Comparison of ENCODE assay signal across 16 mouse cellular contexts in the genomic region with DNA sequence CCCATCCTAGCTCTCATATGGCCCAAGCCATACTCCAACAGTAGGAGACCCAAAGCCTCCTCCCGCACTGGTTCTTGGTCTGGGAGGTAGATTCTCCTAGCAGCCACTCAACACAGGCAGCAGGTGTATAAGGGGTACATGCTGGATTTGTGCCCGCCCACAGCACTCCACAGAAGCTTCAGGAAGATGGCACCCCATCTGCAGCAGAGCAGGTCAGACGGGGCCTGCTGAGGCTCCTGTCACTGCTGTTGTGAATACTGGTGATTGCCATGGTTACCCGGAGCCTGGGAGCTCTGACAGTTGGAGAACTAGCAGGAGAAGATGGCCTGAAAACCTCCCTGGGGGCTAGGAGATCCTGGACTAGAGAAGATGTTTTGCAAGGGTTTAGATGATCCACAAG. TPM values are rescaled to one million over a fixed set of nuclear protein-coding genes. Genes with fewer than 3 reads are reported as not detected.
DNase-seq lines count a peak whose midpoint lies in the region.
"Had no signal": no experiment of that assay in that cellular context is flagged by ENCODE, and none has a peak within 500 bp of the region (broad histone marks: within the 10 kb centered on the region; RNA-seq: fewer than 3 reads in every experiment).

No protein-coding gene starts in this region.

- DNase-seq in cerebellum, adult 11-12 months = peak; percentile 8
- no peak for DNase-seq in cerebellum, postnatal 36 days
- DNase-seq in layer of hippocampus, adult 11-12 months (ENCODE audit: low spot score) = peak; percentile 42
- DNase-seq in layer of hippocampus, postnatal 25 days (ENCODE audit: extremely low spot score in 1 of 2, low spot score in 1 of 2) = no peak
- peak; percentile 45 for DNase-seq in right cerebral cortex, postnatal 14 days
- no peak for DNase-seq in right cerebral cortex, adult 2 months (ENCODE audit: low spot score in 2 of 2)
- DNase-seq in limb, embryonic 10.5 days (ENCODE audit: low spot score) = no peak
- no peak for DNase-seq in kidney, postnatal 14 days
- DNase-seq: cerebellum, adult 18-20 months; gastrocnemius, adult 2 months; heart, postnatal 36 days; lung, adult 18-20 months; lung, postnatal 14 days had no signal

- H3K4me1 ChIP-seq in limb, embryonic 10.5 days = peaks cover 16% of the 10 kb centered on the region

- no peak overlapping the region for H3K4me3 ChIP-seq in limb, embryonic 10.5 days
- H3K4me3 ChIP-seq: gastrocnemius, adult 2 months had no signal

- H3K27ac ChIP-seq in limb, embryonic 10.5 days = peak overlapping the region; percentile 71; the same call in 1 of the 2 replicates
- H3K27ac ChIP-seq: gastrocnemius, adult 2 months; hindbrain, embryonic 14.5 days had no signal

- H3K36me3 ChIP-seq in limb, embryonic 10.5 days = no peaks in the 10 kb centered on the region

- 79% methylated on average over 4 of the region's 4 CpGs for whole genome bisulfite sequencing in limb, embryonic 10.5 days

- no peaks in the 10 kb centered on the region for H3K27me3 ChIP-seq in limb, embryonic 10.5 days (ENCODE audit: low read depth, poor library complexity, severe bottlenecking)
- H3K27me3 ChIP-seq: Patski had no signal

- no peaks in the 10 kb centered on the region for H3K9me3 ChIP-seq in limb, embryonic 10.5 days (replicated peaks)

RNA-seq across cellular contexts. Expression of a gene that starts 35.9 kb away (rescaled TPM):
- 10 to 100 TPM; 37.5 to 39.5 TPM for total RNA-seq in layer of hippocampus, postnatal 25 days (2021)
- 1.0 and 1.4 TPM in 2 replicates for polyA plus RNA-seq in limb, embryonic 10.5 days (2016; fragmentation: Nextera tagmentation; extraction: Ambion mirVana)
- total RNA-seq: megakaryocyte, adult 5-6 weeks had no signal

Comparison
In these comparisons a context has a peak if more than half of its experiments do, and no peak if none do; other contexts are left out.
1. DNase-seq: peak in cerebellum, adult 11-12 months (single experiment), layer of hippocampus, adult 11-12 months (single experiment) and right cerebral cortex, postnatal 14 days (single experiment); none in cerebellum, postnatal 36 days (0 of 2), layer of hippocampus, postnatal 25 days (0 of 2), right cerebral cortex, adult 2 months (0 of 2), limb, embryonic 10.5 days (single experiment) and kidney, postnatal 14 days (single experiment).